Mouse (Mus musculus) C2C12 (cell line): ENCODE results near the gene B630019K06Rik. TPM values are rescaled to one million over a fixed set of nuclear protein-coding genes. Genes with fewer than 3 reads are reported as not detected.

Experiments
- H3K27me3 ChIP-seq: one replicate; pipeline ENCODE4 v1.6.1; 2011; ENCODE audit not compliant: control insufficient read depth, insufficient read depth, insufficient read length
- H3K36me3 ChIP-seq: one replicate; pipeline ENCODE4 v1.6.1; 2011; ENCODE audit not compliant: control insufficient read depth, insufficient read depth
- H3K4me3 ChIP-seq: one replicate; pipeline ENCODE4 v1.5.1; 2011; ENCODE audit warnings: mild to moderate bottlenecking, control low read depth; ENCODE audit not compliant: poor library complexity, insufficient read depth, severe bottlenecking
- H3K79me2 ChIP-seq: one replicate; pipeline ENCODE4 v1.6.1; 2011; ENCODE audit not compliant: control insufficient read depth, insufficient read depth
- H3K79me3 ChIP-seq: one replicate; pipeline ENCODE4 v1.6.1; 2011; ENCODE audit warnings: low read depth, control low read depth
- H3ac ChIP-seq: one replicate; pipeline ENCODE3; 2011; ENCODE audit warnings: low read depth; ENCODE audit not compliant: control insufficient read depth, insufficient read length
- CEBPB ChIP-seq: IDR thresholded peaks from one replicate; pipeline ENCODE4 v1.6.1; 2011; ENCODE audit warnings: low read depth, mild to moderate bottlenecking, control low read depth, moderate library complexity
- FOSL1 ChIP-seq: IDR thresholded peaks from one replicate; pipeline ENCODE4 v1.8.0; 2011; ENCODE audit warnings: mild to moderate bottlenecking, low read length; ENCODE audit not compliant: poor library complexity, insufficient read depth, severe bottlenecking
- MAX ChIP-seq: IDR thresholded peaks from one replicate; pipeline ENCODE4 v1.6.1; 2011; ENCODE audit warnings: mild to moderate bottlenecking, control low read depth
- MYOD1 ChIP-seq: IDR thresholded peaks from one replicate; pipeline ENCODE4 v1.6.1; 2011; ENCODE audit warnings: low read depth; ENCODE audit not compliant: control insufficient read depth, insufficient read length
- MYOG ChIP-seq: IDR thresholded peaks from one replicate; pipeline ENCODE4 v1.6.1; 2011; ENCODE audit not compliant: control insufficient read depth, insufficient read length; ENCODE audit errors: extremely low read depth
- USF1 ChIP-seq: IDR thresholded peaks from one replicate; pipeline ENCODE4 v1.6.1; 2011; ENCODE audit warnings: low read depth, mild to moderate bottlenecking, control low read depth, moderate library complexity
- polyA plus RNA-seq: library from polyadenylated mRNA; unstranded; fragments of >200 nt; fragmentation: generic; extraction: Trizol; gene quantifications from one replicate; pipeline ENCODE4 v1.2.1, GENCODE M21; 2012; ENCODE audit warnings: missing spikeins

Gene B630019K06Rik
- polyA plus RNA-seq, 1 experiment, result 2.7 TPM

GRCm38 (mm10) chrX:8927308-8927707 is 35.1 kb downstream of the B630019K06Rik start:
- Histone ChIP-seq H3K79me3 (no peaks in the 10 kb centered on the region), H3K4me3 (no peak overlapping the region), H3K27me3 (no peaks in the 10 kb centered on the region), H3K36me3 (no peaks in the 10 kb centered on the region), H3K79me2 (no peaks in the 10 kb centered on the region), H3ac (no peak overlapping the region)
- no peak for TF ChIP-seq CEBPB

- Histone ChIP-seq H3K79me2 (no peaks in the 10 kb centered on the region), H3K79me3 (no peaks in the 10 kb centered on the region), H3K27me3 (no peaks in the 10 kb centered on the region)
Observed at GRCm38 (mm10) chrX:8944041-8944440, 51.9 kb downstream of the B630019K06Rik start.

More at GRCm38 (mm10) chrX:8944041-8944440, 51.9 kb downstream of the B630019K06Rik start:
- H3K4me3 ChIP-seq, result no peak overlapping the region
- H3ac ChIP-seq, result no peak overlapping the region
- TF ChIP-seq USF1 (no peak), MYOG (no peak), MAX (no peak), FOSL1 (no peak), MYOD1 (no peak)
- no peaks in the 10 kb centered on the region for H3K36me3 ChIP-seq

Other genes starting within 250 kb of the B630019K06Rik start
- not detected for gene Ssxb8, start 201.5 kb upstream of the B630019K06Rik start, polyA plus RNA-seq
- gene Ssx9, start 143.9 kb upstream of the B630019K06Rik start, polyA plus RNA-seq, result not detected
- not detected for gene Ssxb5, start 88.7 kb upstream of the B630019K06Rik start, polyA plus RNA-seq
- gene Gm6592, start 48.4 kb upstream of the B630019K06Rik start, polyA plus RNA-seq, result not detected
- gene Gm5751, start 18.1 kb upstream of the B630019K06Rik start, polyA plus RNA-seq, result not detected
- not detected for gene Fthl17b, start 70.6 kb downstream of the B630019K06Rik start, polyA plus RNA-seq
- not detected for gene Fthl17c, start 84.2 kb downstream of the B630019K06Rik start, polyA plus RNA-seq
- gene Fthl17d, start 94.4 kb downstream of the B630019K06Rik start, polyA plus RNA-seq, result 0.08 TPM
- gene Fthl17e, start 141.1 kb downstream of the B630019K06Rik start, polyA plus RNA-seq, result not detected
- gene Fthl17f, start 170.6 kb downstream of the B630019K06Rik start, polyA plus RNA-seq, result 0.04 TPM
- gene 4930402K13Rik, start 212.2 kb downstream of the B630019K06Rik start, polyA plus RNA-seq, result not detected